Mouse (Mus musculus): Measurements from ENCODE around the gene Wdr91. TPM values are rescaled to one million over a fixed set of nuclear protein-coding genes. Genes with fewer than 3 reads are reported as not detected.

Gene Wdr91
- polyA plus RNA-seq, 1 experiment, result 12.9 TPM

DNA sequence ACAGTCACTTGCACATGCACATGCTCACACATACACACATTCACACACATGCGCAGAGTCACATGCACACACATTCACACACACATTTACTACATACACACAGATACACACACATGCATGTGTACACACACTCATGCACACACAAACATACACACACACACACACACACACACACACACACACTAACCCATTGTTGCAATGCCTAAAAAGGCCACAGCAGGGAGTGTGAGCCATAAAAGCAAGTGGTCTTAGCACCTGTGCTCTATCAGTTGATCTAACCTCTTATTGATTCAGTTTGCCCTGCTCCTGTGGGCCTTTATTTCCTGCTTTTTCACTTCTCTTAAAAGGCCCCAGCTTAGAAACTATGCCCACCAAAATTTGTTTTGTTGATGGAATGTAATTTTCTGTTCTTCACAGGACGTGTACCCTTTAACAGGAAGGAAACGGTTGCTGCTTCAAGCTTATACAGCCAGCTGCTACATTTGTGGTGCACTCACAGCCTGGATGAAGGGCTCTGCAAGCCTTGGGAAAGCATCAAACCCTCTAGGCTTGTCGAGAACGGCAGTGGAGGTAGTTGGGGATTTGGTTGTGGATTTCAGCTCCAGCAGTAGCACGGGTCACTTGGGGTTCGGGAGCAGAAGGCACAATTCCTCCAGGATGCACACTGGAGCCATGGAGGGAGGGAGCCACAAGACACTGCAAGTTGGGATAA, 41.4 kb upstream of the Wdr91 start:
- H3K79me2 ChIP-seq (ENCODE audit: control insufficient read depth, insufficient read depth), result no peaks in the 10 kb centered on the region
- no peaks in the 10 kb centered on the region for H3K27me3 ChIP-seq (ENCODE audit: control insufficient read depth, insufficient read depth, insufficient read length)
- H3K4me2 ChIP-seq (ENCODE audit: low read depth), result no peak overlapping the region
- H3K4me3 ChIP-seq, result no peak overlapping the region
- H3K36me3 ChIP-seq (ENCODE audit: control insufficient read depth, insufficient read depth), result no peaks in the 10 kb centered on the region
- TF ChIP-seq POLR2A (IDR thresholded peaks at IDR 0.05; ENCODE audit: insufficient read length, low read depth), result no peak
- no peak for TF ChIP-seq TCF3 (IDR thresholded peaks at IDR 0.05; ENCODE audit: insufficient read length, low read depth)
- TF ChIP-seq USF1 (IDR thresholded peaks at IDR 0.05; ENCODE audit: low read depth), result no peak
- TF ChIP-seq POLR2AphosphoS2 (IDR thresholded peaks at IDR 0.05; ENCODE audit: insufficient read length, low read depth), result no peak
- TF ChIP-seq REST (IDR thresholded peaks at IDR 0.05; ENCODE audit: insufficient read depth, insufficient read length), result no peak
- no peak for TF ChIP-seq CEBPB (IDR thresholded peaks at IDR 0.05; ENCODE audit: insufficient read depth, poor library complexity, severe bottlenecking)
- TF ChIP-seq MYOG (IDR thresholded peaks at IDR 0.05; ENCODE audit: control insufficient read depth in 1 of 3, insufficient read depth in 1 of 3, insufficient read length in 2 of 3, low read depth in 2 of 3), result no peak
- TF ChIP-seq SRF (IDR thresholded peaks at IDR 0.05; ENCODE audit: control insufficient read depth, insufficient read length, low read depth), result no peak
- no peak for TF ChIP-seq MAX (IDR thresholded peaks at IDR 0.05; ENCODE audit: low read depth)
- TF ChIP-seq E2F4 (IDR thresholded peaks at IDR 0.05; ENCODE audit: insufficient read depth), result no peak
- no peak for TF ChIP-seq MYOD1 (IDR thresholded peaks at IDR 0.05; ENCODE audit: control insufficient read depth in 1 of 3, insufficient read length in 2 of 3, low read depth in 2 of 3)
- TF ChIP-seq TCF12 (IDR thresholded peaks at IDR 0.05; ENCODE audit: insufficient read depth, poor library complexity, severe bottlenecking), result no peak
- H3ac ChIP-seq (ENCODE audit: control insufficient read depth, insufficient read length), result no peak overlapping the region

DNA sequence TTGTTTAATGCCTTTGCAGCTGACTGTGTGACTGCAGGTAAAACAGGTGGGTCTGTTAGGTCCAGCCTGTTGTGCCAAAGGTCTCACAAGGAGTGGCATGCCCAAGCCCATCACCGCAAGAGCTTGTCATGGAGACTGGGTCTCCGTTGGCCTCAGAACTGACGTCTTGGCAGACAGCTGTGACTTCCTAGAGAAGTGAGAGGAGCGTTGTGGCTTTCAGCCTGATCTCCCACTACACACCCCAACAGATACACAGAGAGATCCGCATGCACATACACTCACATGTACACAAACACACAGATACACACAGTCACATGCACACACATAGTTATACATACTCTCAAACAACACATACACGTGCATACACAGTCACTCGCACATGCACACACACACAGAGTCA, 40.8 kb upstream of the Wdr91 start:
- H3K79me2 ChIP-seq (ENCODE audit: control insufficient read depth, insufficient read depth), result no peaks in the 10 kb centered on the region
- H3K4me3 ChIP-seq, result no peak overlapping the region
- no peaks in the 10 kb centered on the region for H3K36me3 ChIP-seq (ENCODE audit: control insufficient read depth, insufficient read depth)
- no peaks in the 10 kb centered on the region for H3K27me3 ChIP-seq (ENCODE audit: control insufficient read depth, insufficient read depth, insufficient read length)
- H3ac ChIP-seq (ENCODE audit: control insufficient read depth, insufficient read length), result no peak overlapping the region
- TF ChIP-seq E2F4 (IDR thresholded peaks at IDR 0.05; ENCODE audit: insufficient read depth) (no peak), POLR2A (IDR thresholded peaks at IDR 0.05; ENCODE audit: insufficient read length, low read depth) (no peak), MAX (IDR thresholded peaks at IDR 0.05; ENCODE audit: low read depth) (no peak), MYOD1 (IDR thresholded peaks at IDR 0.05; ENCODE audit: control insufficient read depth in 1 of 3, insufficient read length in 2 of 3, low read depth in 2 of 3) (no peak), TCF12 (IDR thresholded peaks at IDR 0.05; ENCODE audit: insufficient read depth, poor library complexity, severe bottlenecking) (no peak), MYOG (IDR thresholded peaks at IDR 0.05; ENCODE audit: control insufficient read depth in 1 of 3, insufficient read depth in 1 of 3, insufficient read length in 2 of 3, low read depth in 2 of 3) (no peak), SRF (IDR thresholded peaks at IDR 0.05; ENCODE audit: control insufficient read depth, insufficient read length, low read depth) (no peak), REST (IDR thresholded peaks at IDR 0.05; ENCODE audit: insufficient read depth, insufficient read length) (no peak), USF1 (IDR thresholded peaks at IDR 0.05; ENCODE audit: low read depth) (no peak), TCF3 (IDR thresholded peaks at IDR 0.05; ENCODE audit: insufficient read length, low read depth) (no peak)
- no peak overlapping the region for H3K4me2 ChIP-seq (ENCODE audit: low read depth)

DNA sequence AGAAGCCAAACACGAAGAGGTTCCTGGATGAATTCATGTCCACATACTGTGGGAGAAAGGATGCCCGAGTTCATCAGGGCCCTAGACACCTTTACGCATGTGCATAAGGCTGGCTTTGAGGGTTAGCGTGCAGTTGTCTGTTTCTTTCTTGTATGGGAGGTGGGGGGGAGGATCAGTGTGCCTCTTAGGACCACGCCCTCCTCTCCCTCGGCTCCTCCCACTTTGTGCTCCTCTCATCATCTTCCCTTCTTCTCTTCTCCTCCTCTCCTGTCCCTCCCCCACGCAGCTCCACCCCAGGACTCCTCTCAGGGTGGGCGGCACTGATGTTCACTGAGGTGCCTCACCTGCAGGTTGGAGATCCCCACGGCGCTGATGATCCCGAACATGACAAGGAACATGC, 37.8 kb upstream of the Wdr91 start:
- no peak for TF ChIP-seq CEBPB (IDR thresholded peaks at IDR 0.05; ENCODE audit: insufficient read depth, poor library complexity, severe bottlenecking)
- no peak for TF ChIP-seq POLR2A (IDR thresholded peaks at IDR 0.05; ENCODE audit: insufficient read length, low read depth)
- TF ChIP-seq USF1 (IDR thresholded peaks at IDR 0.05; ENCODE audit: low read depth), result no peak
- TF ChIP-seq SRF (IDR thresholded peaks at IDR 0.05; ENCODE audit: control insufficient read depth, insufficient read length, low read depth), result no peak
- TF ChIP-seq E2F4 (IDR thresholded peaks at IDR 0.05; ENCODE audit: insufficient read depth), result no peak
- TF ChIP-seq MAX (IDR thresholded peaks at IDR 0.05; ENCODE audit: low read depth), result no peak
- no peak for TF ChIP-seq REST (IDR thresholded peaks at IDR 0.05; ENCODE audit: insufficient read depth, insufficient read length)
- no peak for TF ChIP-seq TCF3 (IDR thresholded peaks at IDR 0.05; ENCODE audit: insufficient read length, low read depth)
- H3K4me3 ChIP-seq, result no peak overlapping the region
- no peaks in the 10 kb centered on the region for H3K36me3 ChIP-seq (ENCODE audit: control insufficient read depth, insufficient read depth)
- no peaks in the 10 kb centered on the region for H3K79me2 ChIP-seq (ENCODE audit: control insufficient read depth, insufficient read depth)
- H3ac ChIP-seq (ENCODE audit: control insufficient read depth, insufficient read length), result no peak overlapping the region
- H3K4me2 ChIP-seq (ENCODE audit: low read depth), result no peak overlapping the region
- no peaks in the 10 kb centered on the region for H3K27me3 ChIP-seq (ENCODE audit: control insufficient read depth, insufficient read depth, insufficient read length)

- H3K36me3 ChIP-seq (ENCODE audit: control insufficient read depth, insufficient read depth), result no peaks in the 10 kb centered on the region
- H3ac ChIP-seq (ENCODE audit: control insufficient read depth, insufficient read length), result no peak overlapping the region
- no peaks in the 10 kb centered on the region for H3K27me3 ChIP-seq (ENCODE audit: control insufficient read depth, insufficient read depth, insufficient read length)
- H3K4me3 ChIP-seq, result no peak overlapping the region
- no peak overlapping the region for H3K4me2 ChIP-seq (ENCODE audit: low read depth)
- TF ChIP-seq MYOG (IDR thresholded peaks at IDR 0.05; ENCODE audit: control insufficient read depth in 1 of 3, insufficient read depth in 1 of 3, insufficient read length in 2 of 3, low read depth in 2 of 3) (no peak), POLR2A (IDR thresholded peaks at IDR 0.05; ENCODE audit: insufficient read length, low read depth) (no peak), POLR2AphosphoS2 (IDR thresholded peaks at IDR 0.05; ENCODE audit: insufficient read length, low read depth) (no peak), MYOD1 (IDR thresholded peaks at IDR 0.05; ENCODE audit: control insufficient read depth in 1 of 3, insufficient read length in 2 of 3, low read depth in 2 of 3) (no peak), TCF12 (IDR thresholded peaks at IDR 0.05; ENCODE audit: insufficient read depth, poor library complexity, severe bottlenecking) (no peak), SRF (IDR thresholded peaks at IDR 0.05; ENCODE audit: control insufficient read depth, insufficient read length, low read depth) (no peak), USF1 (IDR thresholded peaks at IDR 0.05; ENCODE audit: low read depth) (no peak), E2F4 (IDR thresholded peaks at IDR 0.05; ENCODE audit: insufficient read depth) (no peak), REST (IDR thresholded peaks at IDR 0.05; ENCODE audit: insufficient read depth, insufficient read length) (no peak), TCF3 (IDR thresholded peaks at IDR 0.05; ENCODE audit: insufficient read length, low read depth) (no peak), MAX (IDR thresholded peaks at IDR 0.05; ENCODE audit: low read depth) (no peak), CEBPB (IDR thresholded peaks at IDR 0.05; ENCODE audit: insufficient read depth, poor library complexity, severe bottlenecking) (no peak)
- H3K79me2 ChIP-seq (ENCODE audit: control insufficient read depth, insufficient read depth), result no peaks in the 10 kb centered on the region
These were observed 35.9 kb upstream of the Wdr91 start for GRCm38 (mm10) chr6:34946486-34947079.

All from myocyte (in vitro differentiated cells).